Mouse (Mus musculus) heart, embryonic 14.5 days (tissue): ENCODE data around the gene Itgal. TPM values are rescaled to one million over a fixed set of nuclear protein-coding genes. Genes with fewer than 3 reads are reported as not detected.
A peak's percentile ranks its signal among the peaks of the same experiment; 100 is the strongest.

Experiments used
- ATAC-seq: fragments of 200-750 bp; cut with Nextera tagmentation; 2 replicates; pipeline ENCODE4 v1.8.0; 2017; ENCODE audit warnings: low read depth, moderate TSS enrichment; ENCODE audit not compliant: insufficient number of reproducible peaks, insufficient read depth, low FRiP score
- H3K27ac ChIP-seq, 2 experiments: fragments of 200-500 bp in 1 of 2; fragments of 300-500 bp in 1 of 2; sonication (generic) in 1 of 2; replicated peaks in 1 of 2; 2 replicates each; pipeline ENCODE4 v1.5.1; 2012 to 2014; ENCODE audit warnings: low read depth in 2 of 2, low read length in 2 of 2, control low read depth in 1 of 2, mild to moderate bottlenecking in 1 of 2, mixed read lengths in 1 of 2; ENCODE audit not compliant: control insufficient read depth in 1 of 2, insufficient read depth in 1 of 2
- H3K27me3 ChIP-seq: fragments of 300-500 bp; sonication (generic); 2 replicates; pipeline ENCODE4 v1.6.1; 2014; ENCODE audit warnings: mild to moderate bottlenecking, low read length, control low read depth; ENCODE audit not compliant: control insufficient read depth, insufficient read depth
- H3K36me3 ChIP-seq: fragments of 300-500 bp; sonication (generic); 2 replicates; pipeline ENCODE4 v1.6.1; 2014; ENCODE audit warnings: mild to moderate bottlenecking, control low read depth, low read length, mixed read lengths; ENCODE audit not compliant: control insufficient read depth, insufficient read depth
- H3K4me1 ChIP-seq, 2 experiments: fragments of 200-500 bp in 1 of 2; fragments of 300-500 bp in 1 of 2; sonication (generic) in 1 of 2; 2 replicates each; pipeline ENCODE4 v1.6.1; 2012 to 2014; ENCODE audit warnings: low read length in 2 of 2, control low read depth in 1 of 2, mixed read lengths in 1 of 2; ENCODE audit not compliant: control insufficient read depth in 2 of 2, insufficient read depth in 2 of 2
- H3K4me2 ChIP-seq: fragments of 300-500 bp; sonication (generic); 2 replicates; pipeline ENCODE4 v1.6.1; 2014; ENCODE audit warnings: mild to moderate bottlenecking, low read length
- H3K4me3 ChIP-seq, 2 experiments: fragments of 200-500 bp in 1 of 2; fragments of 300-500 bp in 1 of 2; sonication (generic) in 1 of 2; 2 replicates each; pipeline ENCODE4 v1.5.1; 2012 to 2014; ENCODE audit warnings: low read length in 2 of 2, mild to moderate bottlenecking in 2 of 2, control low read depth in 1 of 2, low read depth in 1 of 2, moderate library complexity in 1 of 2; ENCODE audit not compliant: control insufficient read depth in 1 of 2, insufficient read depth in 1 of 2
- H3K9ac ChIP-seq: fragments of 300-500 bp; sonication (generic); 2 replicates; pipeline ENCODE4 v1.6.1; 2014; ENCODE audit warnings: mild to moderate bottlenecking, low read length
- H3K9me3 ChIP-seq: fragments of 300-500 bp; sonication (generic); 2 replicates; pipeline ENCODE4 v1.6.1; 2016; ENCODE audit warnings: low read length, control low read depth; ENCODE audit not compliant: control insufficient read depth
- WGBS: fragments of 180-500 bp; shearing (Covaris S2); extraction: QIAGEN DNeasy Blood & Tissue Kit; methylation state at CpG from one replicate; pipeline ENCODE4 v1.1.7; 2014; 5-methylcytosine and 5-hydroxymethylcytosine counted together
- polyA plus RNA-seq: library from polyadenylated mRNA; unstranded; fragments of >200 nt; fragmentation: Nextera tagmentation; extraction: Ambion mirVana; gene quantifications from 2 replicates; pipeline ENCODE4 v1.2.1, GENCODE M21; 2014

Gene Itgal
- polyA plus RNA-seq, 1 experiment from 2014 or later, result 1.2 TPM

DNA sequence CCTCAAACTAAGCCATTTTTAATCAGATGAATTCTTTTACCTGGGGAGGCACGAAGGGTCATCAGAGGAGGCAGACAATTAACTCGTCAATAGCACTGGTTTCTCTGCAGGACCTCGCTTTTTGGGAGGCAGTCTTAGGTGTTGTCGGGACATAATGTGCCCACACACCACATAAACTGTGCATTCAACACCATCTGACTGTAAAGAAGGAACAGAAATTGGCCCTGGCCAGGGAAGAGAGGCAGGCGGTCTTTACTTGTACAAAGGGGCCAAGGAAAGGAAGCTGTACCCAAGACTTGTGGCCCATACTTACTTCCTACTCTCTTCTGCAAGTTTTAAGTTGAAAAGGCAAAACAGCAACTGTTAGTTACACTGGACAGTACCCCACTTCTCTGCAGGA is 39.5 kb upstream of the Itgal start:
- no peak overlapping the region for H3K4me3 ChIP-seq
- peaks cover 2 to 21% of the 10 kb centered on the region in 2 experiments; a peak in 3 of 4 replicates for H3K4me1 ChIP-seq
- H3K27me3 ChIP-seq, result no peaks in the 10 kb centered on the region
- H3K9ac ChIP-seq, result no peak overlapping the region
- WGBS, result 86% methylated on average over 5 of the region's 5 CpGs
- H3K4me2 ChIP-seq, result no peak overlapping the region
- no peak for ATAC-seq
- peaks cover 19% of the 10 kb centered on the region for H3K36me3 ChIP-seq
- H3K9me3 ChIP-seq, result no peaks in the 10 kb centered on the region
- no peak overlapping the region for H3K27ac ChIP-seq

DNA sequence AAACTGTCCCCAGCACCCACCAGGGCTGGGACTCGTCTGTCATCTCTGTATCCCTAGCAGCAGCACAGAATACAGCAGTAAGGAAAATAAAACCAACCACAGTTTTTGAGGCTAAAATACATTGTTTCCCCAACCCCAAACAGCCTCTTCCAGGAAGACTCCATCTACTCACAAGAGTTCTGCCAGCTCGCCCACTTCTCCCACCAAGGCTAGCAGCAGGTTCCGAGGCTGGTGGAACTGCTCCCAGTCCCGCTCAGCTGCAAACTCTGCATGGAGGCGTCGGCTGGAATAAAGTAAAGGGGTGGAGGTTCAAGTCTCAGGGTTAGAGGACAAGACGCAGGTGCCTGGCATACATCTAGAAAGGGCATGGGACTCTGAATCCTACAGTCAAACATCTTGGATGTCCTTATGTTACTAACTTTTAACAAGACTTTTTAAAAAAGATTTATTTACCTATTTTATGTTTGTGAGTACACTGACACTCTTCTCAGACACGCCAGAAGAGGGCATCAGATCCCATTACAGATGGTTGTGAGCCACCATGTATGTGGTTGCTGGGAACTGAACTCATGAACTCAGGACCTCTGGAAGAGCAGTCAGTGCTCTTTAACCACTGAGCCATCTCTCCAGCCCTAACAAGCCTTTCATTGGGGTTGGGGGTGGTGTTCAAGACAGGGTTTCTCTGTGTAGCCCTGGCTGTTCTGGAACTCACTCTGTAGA is 36.7 kb upstream of the Itgal start:
- Histone ChIP-seq H3K4me3 (peak overlapping the region; percentile 75 to 93), H3K27ac (no peak overlapping the region), H3K4me1 (peaks cover 2 to 21% of the 10 kb centered on the region in 2 experiments; a peak in 3 of 4 replicates), H3K36me3 (peaks cover 15% of the 10 kb centered on the region), H3K4me2 (peak overlapping the region; percentile 82), H3K9ac (0 out of 2 replicates have a peak overlapping the region, but pooled peaks have one; percentile 2), H3K9me3 (no peaks in the 10 kb centered on the region), H3K27me3 (no peaks in the 10 kb centered on the region)
- WGBS, result 75% methylated on average over 8 of the region's 8 CpGs
- no peak for ATAC-seq

- no peaks in the 10 kb centered on the region for H3K9me3 ChIP-seq
- peak within 1 kb of the TSS; percentile 85 for H3K9ac ChIP-seq
- WGBS, result under 1% methylated on average over 50 of the region's 50 CpGs
- peaks cover 2 to 14% of the 10 kb centered on the region in 2 experiments; a peak in 3 of 4 replicates for H3K4me1 ChIP-seq
- H3K36me3 ChIP-seq, result peaks cover 15% of the 10 kb centered on the region
- ATAC-seq, result peak; percentile 98
- peak within 1 kb of the TSS; percentile 82 for H3K4me2 ChIP-seq
- peak within 1 kb of the TSS in 1 of 2 experiments; percentile 46; a peak in 2 of 4 replicates for H3K27ac ChIP-seq
- no peaks in the 10 kb centered on the region for H3K27me3 ChIP-seq
- H3K4me3 ChIP-seq, result peak within 1 kb of the TSS; percentile 75 to 93
These were observed 35.5 kb upstream of the Itgal start, which contains the start of gene Dctpp1 for GRCm38 (mm10) chr7:127260309-127261111. Gene Dctpp1 (minus strand): TSS chr7:127260709.

DNA sequence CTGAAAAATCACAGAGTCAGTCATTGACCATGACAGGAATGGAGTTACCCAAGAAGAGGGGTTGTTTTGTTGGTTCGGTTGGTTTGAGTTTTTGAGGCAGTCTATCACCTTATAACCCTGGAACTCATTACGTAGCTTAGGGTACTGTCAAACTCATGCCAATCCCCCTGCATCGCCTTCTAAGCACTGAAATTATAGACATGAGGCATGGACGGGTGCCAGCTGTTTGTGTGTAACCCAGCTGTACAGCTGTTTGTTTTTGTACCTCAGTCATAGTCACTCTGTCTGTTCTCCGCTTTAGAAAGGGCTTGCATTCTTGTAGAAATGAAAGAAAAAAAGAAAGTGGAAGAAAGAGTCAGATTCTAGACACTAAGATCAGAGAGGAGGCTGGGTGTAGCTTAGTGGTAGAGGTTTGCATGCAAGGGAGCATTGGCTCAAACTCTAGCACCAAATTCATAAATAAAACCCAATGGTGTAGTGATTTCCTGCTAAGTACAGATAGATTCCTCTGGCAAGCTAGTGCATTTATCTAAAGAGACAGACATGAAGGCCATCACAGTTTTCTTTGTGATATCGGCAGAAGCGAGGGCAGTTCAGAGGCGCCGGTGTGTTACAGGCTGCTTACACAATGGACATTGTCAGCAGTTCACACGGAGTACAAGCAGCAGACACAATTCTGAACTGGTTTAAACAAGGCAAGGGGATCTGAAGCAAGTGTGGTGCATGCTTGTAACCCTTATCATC is 33.7 kb upstream of the Itgal start:
- Histone ChIP-seq H3K27ac (no peak overlapping the region), H3K9me3 (no peaks in the 10 kb centered on the region), H3K4me3 (no peak overlapping the region), H3K36me3 (0 out of 2 replicates have a peak, but pooled peaks cover 2% of the 10 kb centered on the region), H3K27me3 (no peaks in the 10 kb centered on the region), H3K4me2 (no peak overlapping the region), H3K4me1 (peaks cover 2 to 14% of the 10 kb centered on the region in 2 experiments; a peak in 3 of 4 replicates), H3K9ac (no peak overlapping the region)
- no peak for ATAC-seq
- 69% methylated on average over 10 of the region's 10 CpGs for WGBS

GRCm38 (mm10) chr7:127263526-127263925 is 32.5 kb upstream of the Itgal start:
- ATAC-seq, result no peak
- WGBS, result 85% methylated on average over 3 of the region's 3 CpGs

GRCm38 (mm10) chr7:127270256-127270655 is 25.8 kb upstream of the Itgal start:
- no peak overlapping the region for H3K27ac ChIP-seq
- no peak overlapping the region for H3K4me2 ChIP-seq
- no peak for ATAC-seq
- no peak overlapping the region for H3K4me3 ChIP-seq
- H3K27me3 ChIP-seq, result no peaks in the 10 kb centered on the region
- H3K9ac ChIP-seq, result no peak overlapping the region
- H3K4me1 ChIP-seq, result peaks cover 11 to 15% of the 10 kb centered on the region in 2 experiments
- 83% methylated on average over 2 of the region's 2 CpGs for WGBS
- H3K36me3 ChIP-seq, result peaks cover 11% of the 10 kb centered on the region
- H3K9me3 ChIP-seq, result peaks cover 5% of the 10 kb centered on the region; the same call in 1 of the 2 replicates

More at GRCm38 (mm10) chr7:127263526-127263925, 32.5 kb upstream of the Itgal start:
- Histone ChIP-seq H3K36me3 (no peaks in the 10 kb centered on the region), H3K4me1 (peaks cover 2 to 14% of the 10 kb centered on the region in 2 experiments; a peak in 3 of 4 replicates), H3K27ac (no peak overlapping the region), H3K27me3 (no peaks in the 10 kb centered on the region), H3K9me3 (peaks cover 3% of the 10 kb centered on the region; the same call in 1 of the 2 replicates), H3K4me2 (no peak overlapping the region), H3K4me3 (no peak overlapping the region), H3K9ac (no peak overlapping the region)

DNA sequence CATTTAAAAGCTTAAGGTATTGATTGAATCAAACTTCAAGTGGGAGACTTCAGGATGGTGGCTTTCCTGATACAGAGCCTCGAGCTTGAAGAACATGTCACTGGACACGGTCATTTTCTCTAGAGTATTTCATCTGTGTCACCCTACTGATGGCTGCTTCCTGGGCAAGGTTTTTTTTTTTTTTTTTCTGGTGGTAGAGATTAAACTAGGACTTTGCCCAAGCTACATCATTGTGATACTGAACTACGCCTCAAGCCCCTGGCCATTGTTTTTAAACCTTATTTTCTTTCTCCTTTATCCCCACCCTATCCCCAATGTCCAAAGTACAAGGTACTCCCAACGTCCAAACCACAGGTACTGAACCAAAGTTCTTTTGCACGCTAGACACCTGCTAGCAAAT is 25.4 kb upstream of the Itgal start:
- Histone ChIP-seq H3K27ac (no peak overlapping the region), H3K9me3 (peaks cover 5% of the 10 kb centered on the region; the same call in 1 of the 2 replicates), H3K4me1 (peaks cover 11 to 15% of the 10 kb centered on the region in 2 experiments), H3K36me3 (peaks cover 11% of the 10 kb centered on the region), H3K4me2 (no peak overlapping the region), H3K9ac (no peak overlapping the region), H3K4me3 (no peak overlapping the region), H3K27me3 (no peaks in the 10 kb centered on the region)
- no peak for ATAC-seq
- 89% methylated on average over 5 of the region's 5 CpGs for WGBS
